Mouse (Mus musculus) cortical plate, adult 2 months (tissue): ENCODE measurements around the gene Adamts12.

Experiments used
- CTCF ChIP-seq: fragments of 200-500 bp; IDR thresholded peaks from 2 replicates; pipeline ENCODE4 v1.5.1; 2011; ENCODE audit warnings: mild to moderate bottlenecking, control low read depth, low read length; ENCODE audit not compliant: insufficient read depth; ENCODE audit errors: extremely low read depth
- POLR2A ChIP-seq: fragments of 200-500 bp; IDR thresholded peaks from 2 replicates; pipeline ENCODE4 v1.6.1; 2011; ENCODE audit warnings: mild to moderate bottlenecking, low read length, control low read depth; ENCODE audit not compliant: insufficient read depth; ENCODE audit errors: extremely low read depth

DNA sequence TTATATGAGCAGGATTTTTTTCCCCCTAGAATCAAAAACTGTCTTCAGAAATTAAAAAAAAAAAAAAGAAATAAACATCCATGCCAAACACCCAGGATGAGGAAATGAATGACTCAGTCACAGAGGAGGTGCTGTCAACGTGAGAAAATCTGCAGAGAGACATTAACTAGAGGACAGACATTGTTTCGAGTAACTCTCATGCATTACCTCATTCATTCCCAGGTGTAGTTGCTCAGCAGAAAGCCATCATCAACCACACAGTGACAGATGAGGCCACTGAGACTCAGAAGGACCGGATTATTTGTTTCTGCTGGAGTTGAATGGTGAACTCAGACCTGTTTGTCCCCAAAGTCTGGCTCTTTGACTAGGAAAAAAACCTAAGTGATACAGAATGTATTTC lies 81.0 kb downstream of the Adamts12 start:
- TF ChIP-seq POLR2A (no peak), CTCF (no peak)
